Mouse (Mus musculus): ENCODE measurements around the gene Fa2h.
A peak's percentile ranks its signal among the peaks of the same experiment; 100 is the strongest.

Fa2h gene

GRCm38 (mm10) chr8:111393391-111394363 lies at the start of gene Fa2h:
Gene Fa2h (minus strand): TSS chr8:111393824.
- DNase-seq = peak; percentile 60

- peak; percentile 76 for DNase-seq
Measured at GRCm38 (mm10) chr8:111439189-111439588, 45.6 kb upstream of the Fa2h start.

- no peak for DNase-seq
Measured at GRCm38 (mm10) chr8:111435071-111435828, 41.6 kb upstream of the Fa2h start.

- DNase-seq = no peak
Measured at GRCm38 (mm10) chr8:111424646-111425045, 31.0 kb upstream of the Fa2h start.

DNA sequence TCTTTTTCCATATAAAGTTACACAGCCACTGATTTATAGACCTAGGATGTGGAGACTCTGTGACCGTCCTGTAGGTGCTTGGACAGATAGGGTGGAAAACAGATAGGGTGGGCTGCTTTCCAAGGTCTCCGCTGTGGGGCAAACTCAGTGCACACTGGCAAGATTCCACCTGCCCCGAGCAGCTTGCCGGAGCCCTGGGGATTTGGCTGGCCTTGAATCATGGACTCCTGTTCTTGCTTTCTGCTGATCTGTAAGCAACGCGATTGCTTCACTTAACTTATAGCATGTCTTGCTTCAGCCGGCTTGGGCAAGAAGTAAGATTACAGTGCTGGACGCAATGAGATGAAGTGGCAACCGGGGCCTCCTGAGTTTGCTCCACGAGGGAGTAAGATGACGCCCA lies 30.6 kb upstream of the Fa2h start:
- DNase-seq = no peak

GRCm38 (mm10) chr8:111422614-111423013 lies 29.0 kb upstream of the Fa2h start:
- DNase-seq = no peak

- no peak for DNase-seq
Measured at GRCm38 (mm10) chr8:111419171-111419570, 25.5 kb upstream of the Fa2h start.

DNA sequence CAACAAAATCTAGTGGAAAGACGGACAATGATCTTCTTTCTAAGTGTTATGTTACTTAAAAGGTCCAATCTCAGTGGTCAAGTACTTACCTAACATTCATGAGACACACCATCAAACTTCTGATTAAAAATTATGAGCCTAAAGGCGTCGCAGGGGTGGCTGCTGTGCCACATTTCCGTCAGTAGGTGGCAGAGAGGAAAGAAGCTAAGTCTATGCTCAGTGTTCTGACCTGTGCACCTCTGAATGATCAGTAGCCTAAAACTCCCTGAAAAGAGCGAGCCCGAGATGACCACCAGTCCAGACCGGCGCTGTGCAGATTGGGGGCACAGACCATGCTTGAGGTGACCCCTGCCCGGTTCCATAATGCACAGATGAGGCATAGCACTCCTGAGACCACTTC lies 25.0 kb upstream of the Fa2h start:
- DNase-seq = no peak

- DNase-seq = no peak
Measured at GRCm38 (mm10) chr8:111417222-111417621, 23.6 kb upstream of the Fa2h start.

DNA sequence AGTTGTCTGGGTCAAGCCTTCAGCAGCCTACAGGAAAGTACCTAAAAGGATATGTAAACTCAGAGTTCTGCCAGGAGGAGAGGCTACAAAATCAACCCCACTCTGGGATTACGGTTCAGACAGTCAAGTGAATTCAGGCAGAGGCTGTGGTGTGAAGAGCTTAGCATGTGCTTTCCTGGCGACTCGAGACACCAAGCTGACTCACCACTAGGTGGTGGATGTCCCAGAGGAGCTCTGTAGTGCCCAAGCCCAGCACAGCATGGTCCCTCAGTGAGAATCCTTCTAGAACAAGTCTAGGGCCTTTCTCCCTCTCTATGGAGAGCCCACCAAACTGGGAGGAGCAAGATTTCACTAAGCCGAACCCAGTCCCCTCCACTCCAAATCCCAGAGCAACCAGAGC lies 9.8 kb upstream of the Fa2h start:
- DNase-seq = no peak

- DNase-seq = no peak
Measured at GRCm38 (mm10) chr8:111391268-111391667, 2.4 kb downstream of the Fa2h start.

- no peak for DNase-seq
Measured at GRCm38 (mm10) chr8:111390837-111391236, 2.8 kb downstream of the Fa2h start.

- no peak for DNase-seq
Measured at GRCm38 (mm10) chr8:111389581-111389980, 4.0 kb downstream of the Fa2h start.

DNA sequence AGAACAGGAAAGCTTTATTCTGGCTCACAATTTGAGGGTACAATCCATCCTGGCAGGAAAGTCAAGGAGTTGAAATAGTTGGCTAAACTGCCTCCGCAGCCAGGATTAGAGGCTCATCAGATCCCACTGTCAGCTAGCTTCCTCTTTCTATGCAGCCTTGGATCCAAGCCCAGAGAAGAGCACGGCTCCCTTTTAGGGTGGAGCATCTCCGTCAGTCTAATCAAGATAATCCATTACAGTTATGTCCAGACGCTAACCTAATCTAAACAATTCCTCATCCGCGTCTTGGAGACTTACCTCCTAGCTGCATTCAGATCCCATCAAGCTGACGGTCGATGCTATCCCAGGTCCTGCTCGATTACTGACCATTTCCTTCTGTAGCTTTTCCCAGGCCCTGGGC lies 7.7 kb downstream of the Fa2h start:
- no peak for DNase-seq

GRCm38 (mm10) chr8:111384628-111385027 lies 9.0 kb downstream of the Fa2h start:
- DNase-seq = no peak

DNA sequence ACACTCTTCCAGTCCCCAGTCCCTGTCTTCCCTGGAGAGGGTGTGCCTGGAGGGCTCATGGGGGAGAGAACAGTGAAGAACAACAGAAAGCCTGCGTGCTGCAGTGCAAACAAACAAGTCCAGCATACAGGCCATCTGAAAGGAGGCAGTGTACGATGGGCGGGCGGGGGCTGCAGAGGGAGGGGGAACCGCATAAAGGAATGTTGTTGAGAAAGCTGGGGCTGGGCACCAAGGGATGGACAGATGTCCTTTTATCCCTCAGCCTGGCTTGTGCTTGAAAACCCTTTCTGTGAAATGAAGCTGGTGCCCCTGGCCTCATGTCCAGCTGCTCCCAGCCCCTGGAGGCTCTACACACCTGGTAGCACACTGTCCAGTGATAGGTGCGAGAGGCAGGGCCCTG lies 18.4 kb downstream of the Fa2h start:
- no peak for DNase-seq

GRCm38 (mm10) chr8:111369711-111370110 lies 23.9 kb downstream of the Fa2h start:
- DNase-seq = no peak

- DNase-seq = no peak
Measured at GRCm38 (mm10) chr8:111367350-111367749, 26.3 kb downstream of the Fa2h start.

DNA sequence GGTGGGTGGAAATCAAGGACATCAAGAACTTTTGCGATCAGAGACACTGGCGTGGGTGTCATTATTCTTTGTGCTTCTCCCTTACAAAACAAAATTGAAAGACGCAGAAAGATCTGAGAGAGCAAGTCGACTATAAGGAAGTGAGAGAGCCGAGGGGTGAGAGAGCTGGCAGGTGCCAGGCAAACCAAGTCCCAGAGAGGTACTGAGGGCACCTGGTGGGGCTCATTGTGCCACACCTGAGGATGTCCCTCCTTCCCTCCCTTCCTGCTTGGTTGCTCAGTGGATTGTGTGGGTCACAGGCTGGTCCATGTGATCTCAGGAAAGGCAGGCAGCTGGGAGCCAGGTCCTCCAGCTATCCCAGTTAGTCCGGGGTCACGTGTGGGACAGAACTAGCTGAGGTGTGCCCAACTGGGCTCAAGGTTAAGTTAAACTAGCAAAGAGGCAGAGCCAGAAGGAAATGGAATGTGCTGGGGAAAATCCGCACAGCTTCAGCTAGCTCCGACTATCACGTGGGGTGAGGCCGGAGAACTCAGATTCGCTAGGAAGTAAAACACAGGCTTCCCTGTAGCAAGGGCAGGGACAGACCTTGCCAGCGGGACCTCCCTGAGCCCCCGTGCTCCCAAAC lies 26.9 kb downstream of the Fa2h start:
- no peak for DNase-seq

GRCm38 (mm10) chr8:111363489-111363888 lies 30.1 kb downstream of the Fa2h start:
- no peak for DNase-seq

DNA sequence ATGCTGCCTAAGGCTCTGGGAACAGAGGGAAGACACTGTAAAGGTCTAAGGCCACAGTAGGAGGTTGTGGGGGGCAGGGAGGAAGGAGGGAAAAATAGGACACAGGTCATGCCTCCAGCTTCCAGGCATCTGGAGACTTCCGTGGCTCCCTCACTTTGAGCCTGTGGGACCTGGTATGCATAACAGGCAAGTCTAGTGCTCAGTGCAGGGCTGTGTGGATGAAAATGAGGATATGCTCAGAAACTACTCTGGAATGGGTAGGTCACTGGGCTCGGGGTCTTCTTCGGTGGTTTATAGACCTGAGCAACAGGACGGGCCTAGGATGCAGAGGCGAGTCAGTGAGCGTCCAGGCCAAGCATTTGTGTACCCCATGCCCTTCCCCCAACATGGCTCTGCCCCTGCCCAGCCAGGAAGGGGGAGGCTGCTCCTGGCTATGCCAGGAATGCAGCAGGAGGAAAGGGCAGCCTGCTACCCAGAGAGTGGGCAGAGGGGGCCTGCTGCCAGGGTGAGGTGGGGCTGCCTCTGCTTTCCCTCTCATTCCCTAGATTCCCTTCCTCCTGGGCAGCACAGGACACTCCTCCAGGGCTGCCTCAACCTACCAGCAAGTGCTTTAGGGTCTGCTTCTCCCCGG lies 32.9 kb downstream of the Fa2h start:
- no peak for DNase-seq

DNA sequence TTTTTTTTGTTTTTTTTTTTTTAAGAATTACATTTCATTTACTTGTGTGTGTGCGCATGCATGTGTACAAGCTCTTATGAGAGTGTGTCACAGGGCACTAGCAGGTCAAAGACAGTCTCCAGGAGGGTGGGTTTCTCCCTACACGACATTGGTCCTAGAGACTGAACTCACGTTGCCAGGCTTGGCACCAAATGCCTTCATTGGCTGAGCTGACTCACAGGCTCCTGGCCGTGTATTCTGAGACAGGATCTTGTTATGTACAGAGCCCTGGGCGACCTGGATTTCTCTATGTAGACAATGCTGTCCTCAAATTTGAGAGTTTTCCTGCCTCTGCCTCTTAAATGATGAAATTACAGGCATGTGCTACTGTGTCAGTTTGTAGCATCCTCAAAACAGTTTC lies 33.7 kb downstream of the Fa2h start:
- no peak for DNase-seq

DNA sequence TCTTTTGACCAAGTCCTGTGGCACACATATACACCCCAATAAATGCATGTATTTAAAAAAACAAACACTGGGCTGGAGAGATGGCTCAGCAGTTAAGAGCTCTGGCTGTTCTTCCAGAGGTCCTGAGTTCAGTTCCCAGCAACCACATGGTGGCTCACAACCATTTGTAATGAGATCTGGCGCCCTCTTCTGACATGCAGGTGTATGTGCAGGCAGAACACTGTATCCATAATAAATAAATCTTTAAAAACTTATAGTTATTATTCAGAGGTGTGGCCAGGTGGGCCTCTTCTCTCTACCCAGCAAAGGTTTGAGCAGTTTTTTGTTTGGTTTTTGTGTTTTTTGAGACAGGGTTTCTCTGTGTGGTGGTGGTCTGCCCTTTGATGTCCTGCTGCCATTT lies 34.7 kb downstream of the Fa2h start:
- no peak for DNase-seq

Measured in right cerebral cortex, postnatal 14 days (tissue).